Mouse (Mus musculus): Measurements from ENCODE around the gene Zscan12. TPM values are rescaled to one million over a fixed set of nuclear protein-coding genes. Genes with fewer than 3 reads are reported as not detected.
A peak's percentile ranks its signal among the peaks of the same experiment; 100 is the strongest.
"Not testable (repeated sequence)": the region's sequence is repeated elsewhere in the genome, so short reads cannot be mapped to it uniquely, and the experiment has no call there.

Zscan12 gene
- polyA plus RNA-seq, 1 experiment from 2014 or later, result 4.3 TPM

GRCm38 (mm10) chr13:21395211-21395610 lies 32.6 kb downstream of the Zscan12 start:
- Histone ChIP-seq H3K9ac (ENCODE audit: low read length) (no peak overlapping the region), H3K9me3 (ENCODE audit: control insufficient read depth, low read length) (no peaks in the 10 kb centered on the region), H3K27me3 (ENCODE audit: control insufficient read depth, insufficient read depth, low read length) (no peaks in the 10 kb centered on the region), H3K4me3 (ENCODE audit: low read depth, low read length) (no peak overlapping the region), H3K4me2 (replicated peaks; ENCODE audit: low read depth) (no peak overlapping the region), H3K27ac (replicated peaks) (no peak overlapping the region), H3K36me3 (ENCODE audit: control insufficient read depth, insufficient read depth, low read length) (peaks cover 39% of the 10 kb centered on the region), H3K4me1 (replicated peaks; ENCODE audit: control insufficient read depth, insufficient read depth) (no peaks in the 10 kb centered on the region)
- TF ChIP-seq EP300 (optimal IDR thresholded peaks at IDR 0.05) (no peak), CTCF (IDR thresholded peaks at IDR 0.05; ENCODE audit: low read depth) (no peak)
- DNase-seq (ENCODE audit: low spot score), result no peak
- 91% methylated on average over 1 of the region's 1 CpGs for WGBS
- ATAC-seq (ENCODE audit: low FRiP score, low TSS enrichment), result no peak

- Histone ChIP-seq H3K4me2 (replicated peaks; ENCODE audit: low read depth) (no peak overlapping the region), H3K4me1 (replicated peaks; ENCODE audit: control insufficient read depth, insufficient read depth) (no peaks in the 10 kb centered on the region), H3K27ac (replicated peaks) (no peak overlapping the region), H3K27me3 (ENCODE audit: control insufficient read depth, insufficient read depth, low read length) (no peaks in the 10 kb centered on the region), H3K36me3 (ENCODE audit: control insufficient read depth, insufficient read depth, low read length) (peaks cover 35% of the 10 kb centered on the region), H3K4me3 (ENCODE audit: low read depth, low read length) (no peak overlapping the region), H3K9ac (ENCODE audit: low read length) (no peak overlapping the region), H3K9me3 (ENCODE audit: control insufficient read depth, low read length) (no peaks in the 10 kb centered on the region)
- 93% methylated on average over 6 of the region's 6 CpGs for whole genome bisulfite sequencing
- TF ChIP-seq CTCF (IDR thresholded peaks at IDR 0.05; ENCODE audit: low read depth) (no peak), EP300 (optimal IDR thresholded peaks at IDR 0.05) (no peak)
- DNase-seq (ENCODE audit: low spot score), result no peak
- ATAC-seq (ENCODE audit: low FRiP score, low TSS enrichment), result no peak
Observed at GRCm38 (mm10) chr13:21395623-21396022, 33.0 kb downstream of the Zscan12 start.

- not testable (repeated sequence) for H3K27ac ChIP-seq (replicated peaks); H3K4me3 ChIP-seq (ENCODE audit: low read depth, low read length); H3K9ac ChIP-seq (ENCODE audit: low read length); H3K4me2 ChIP-seq (replicated peaks; ENCODE audit: low read depth); DNase-seq (ENCODE audit: low spot score); H3K4me1 ChIP-seq (replicated peaks; ENCODE audit: control insufficient read depth, insufficient read depth); H3K9me3 ChIP-seq (ENCODE audit: control insufficient read depth, low read length); H3K27me3 ChIP-seq (ENCODE audit: control insufficient read depth, insufficient read depth, low read length)
- H3K36me3 ChIP-seq (ENCODE audit: control insufficient read depth, insufficient read depth, low read length), result peaks cover 34% of the 10 kb centered on the region
- 89% methylated on average over 14 of the region's 18 CpGs for WGBS
- peak; percentile 61 for ATAC-seq (ENCODE audit: low FRiP score, low TSS enrichment)
Observed at GRCm38 (mm10) chr13:21396048-21396447, 33.4 kb downstream of the Zscan12 start.

- Histone ChIP-seq H3K27me3 (ENCODE audit: control insufficient read depth, insufficient read depth, low read length) (no peaks in the 10 kb centered on the region), H3K36me3 (ENCODE audit: control insufficient read depth, insufficient read depth, low read length) (peaks cover 24% of the 10 kb centered on the region), H3K9ac (ENCODE audit: low read length) (no peak overlapping the region), H3K4me3 (ENCODE audit: low read depth, low read length) (no peak overlapping the region), H3K4me1 (replicated peaks; ENCODE audit: control insufficient read depth, insufficient read depth) (no peaks in the 10 kb centered on the region), H3K4me2 (replicated peaks; ENCODE audit: low read depth) (no peak overlapping the region), H3K27ac (replicated peaks) (no peak overlapping the region), H3K9me3 (ENCODE audit: control insufficient read depth, low read length) (no peaks in the 10 kb centered on the region)
- ATAC-seq (ENCODE audit: low FRiP score, low TSS enrichment) (no peak), DNase-seq (ENCODE audit: low spot score) (no peak)
- TF ChIP-seq CTCF (IDR thresholded peaks at IDR 0.05; ENCODE audit: low read depth) (no peak), EP300 (optimal IDR thresholded peaks at IDR 0.05) (no peak)
- 84% methylated on average over 2 of the region's 2 CpGs for WGBS
Observed at GRCm38 (mm10) chr13:21397486-21397885, 34.9 kb downstream of the Zscan12 start.

- no peak overlapping the region for H3K9ac ChIP-seq (ENCODE audit: low read length)
- ATAC-seq (ENCODE audit: low FRiP score, low TSS enrichment), result no peak
Observed at GRCm38 (mm10) chr13:21401166-21401565, 38.5 kb downstream of the Zscan12 start.

GRCm38 (mm10) chr13:21401636-21402286 lies 39.1 kb downstream of the Zscan12 start:
- ATAC-seq (ENCODE audit: low FRiP score, low TSS enrichment), result 0 out of 2 replicates have a peak, but pooled peaks have one; percentile 8
- Histone ChIP-seq H3K4me1 (replicated peaks; ENCODE audit: control insufficient read depth, insufficient read depth) (no peaks in the 10 kb centered on the region), H3K4me3 (ENCODE audit: low read depth, low read length) (peak overlapping the region; percentile 78), H3K27ac (replicated peaks) (peak overlapping the region; percentile 83), H3K9ac (ENCODE audit: low read length) (peak overlapping the region; percentile 90), H3K36me3 (ENCODE audit: control insufficient read depth, insufficient read depth, low read length) (no peaks in the 10 kb centered on the region), H3K4me2 (replicated peaks; ENCODE audit: low read depth) (peak overlapping the region; percentile 72), H3K27me3 (ENCODE audit: control insufficient read depth, insufficient read depth, low read length) (no peaks in the 10 kb centered on the region), H3K9me3 (ENCODE audit: control insufficient read depth, low read length) (no peaks in the 10 kb centered on the region)
- no peak for DNase-seq (ENCODE audit: low spot score)
- TF ChIP-seq CTCF (IDR thresholded peaks at IDR 0.05; ENCODE audit: low read depth), result no peak
- no peak for TF ChIP-seq EP300 (optimal IDR thresholded peaks at IDR 0.05)
- 9% methylated on average over 12 of the region's 12 CpGs for WGBS

More at GRCm38 (mm10) chr13:21401166-21401565, 38.5 kb downstream of the Zscan12 start:
- 52% methylated on average over 3 of the region's 3 CpGs for WGBS
- DNase-seq (ENCODE audit: low spot score), result no peak
- Histone ChIP-seq H3K9me3 (ENCODE audit: control insufficient read depth, low read length) (no peaks in the 10 kb centered on the region), H3K36me3 (ENCODE audit: control insufficient read depth, insufficient read depth, low read length) (0 out of 2 replicates have a peak, but pooled peaks cover 3% of the 10 kb centered on the region), H3K27me3 (ENCODE audit: control insufficient read depth, insufficient read depth, low read length) (no peaks in the 10 kb centered on the region), H3K4me3 (ENCODE audit: low read depth, low read length) (peak overlapping the region; percentile 78), H3K4me1 (replicated peaks; ENCODE audit: control insufficient read depth, insufficient read depth) (no peaks in the 10 kb centered on the region), H3K4me2 (replicated peaks; ENCODE audit: low read depth) (peak overlapping the region; percentile 72), H3K27ac (replicated peaks) (no peak overlapping the region)
- TF ChIP-seq EP300 (optimal IDR thresholded peaks at IDR 0.05) (no peak), CTCF (IDR thresholded peaks at IDR 0.05; ENCODE audit: low read depth) (no peak)
